Mouse (Mus musculus) testis, adult 2 months (tissue): Measurements from ENCODE around the gene Cdk11b.

Experiments used
- CTCF ChIP-seq: fragments of 200-500 bp; IDR thresholded peaks from 2 replicates; pipeline ENCODE4 v1.5.1; 2012; ENCODE audit warnings: low read depth, mild to moderate bottlenecking, inconsistent platforms, low read length, moderate library complexity; ENCODE audit not compliant: control insufficient read depth, insufficient read depth, insufficient replicate concordance
- POLR2A ChIP-seq: fragments of 200-500 bp; IDR thresholded peaks from 2 replicates; pipeline ENCODE4 v1.6.1; 2012; ENCODE audit warnings: low read depth, mild to moderate bottlenecking, inconsistent platforms, low read length, moderate library complexity; ENCODE audit not compliant: control insufficient read depth

GRCm38 (mm10) chr4:155599901-155600825 lies 24.5 kb upstream of the Cdk11b start:
- TF ChIP-seq POLR2A: no peak
- no peak for TF ChIP-seq CTCF
